Mouse (Mus musculus) intestine, embryonic 16.5 days (tissue): ENCODE results near the gene Adap2. TPM values are rescaled to one million over a fixed set of nuclear protein-coding genes. Genes with fewer than 3 reads are reported as not detected.
A peak's percentile ranks its signal among the peaks of the same experiment; 100 is the strongest.

ENCODE experiments used
- ATAC-seq: fragments of 200-750 bp; cut with Nextera tagmentation; 2 replicates; pipeline ENCODE4 v1.8.0; 2017; ENCODE audit warnings: moderate TSS enrichment, moderate library complexity
- H3K27ac ChIP-seq: fragments of 300-500 bp; sonication (generic); 2 replicates; pipeline ENCODE4 v1.5.1; 2014; ENCODE audit warnings: mild to moderate bottlenecking, low read length
- H3K27me3 ChIP-seq: fragments of 300-500 bp; sonication (generic); replicated peaks from 2 replicates; pipeline ENCODE4 v1.6.1; 2014; ENCODE audit warnings: low read length, control low read depth, mixed read lengths; ENCODE audit not compliant: control insufficient read depth, insufficient read depth
- H3K36me3 ChIP-seq: fragments of 300-500 bp; sonication (generic); 2 replicates; pipeline ENCODE4 v1.6.1; 2014; ENCODE audit warnings: low read length, control low read depth; ENCODE audit not compliant: control insufficient read depth, insufficient read depth
- H3K4me1 ChIP-seq: fragments of 300-500 bp; sonication (generic); 2 replicates; pipeline ENCODE4 v1.6.1; 2014; ENCODE audit warnings: low read length, control low read depth, mixed read lengths; ENCODE audit not compliant: control insufficient read depth, insufficient read depth
- H3K4me2 ChIP-seq: fragments of 300-500 bp; sonication (generic); 2 replicates; pipeline ENCODE4 v1.6.1; 2014; ENCODE audit warnings: low read depth, low read length, control low read depth
- H3K4me3 ChIP-seq: fragments of 300-500 bp; sonication (generic); 2 replicates; pipeline ENCODE4 v1.5.1; 2014; ENCODE audit warnings: mild to moderate bottlenecking, low read length
- H3K9ac ChIP-seq: fragments of 300-500 bp; sonication (generic); 2 replicates; pipeline ENCODE4 v1.6.1; 2014; ENCODE audit warnings: low read depth, low read length
- H3K9me3 ChIP-seq: fragments of 300-500 bp; sonication (generic); 2 replicates; pipeline ENCODE4 v1.6.1; 2016; ENCODE audit warnings: low read length, control low read depth; ENCODE audit not compliant: control insufficient read depth
- WGBS: fragments of 180-500 bp; shearing (Covaris S2); extraction: QIAGEN DNeasy Blood & Tissue Kit; methylation state at CpG from one replicate; pipeline ENCODE4 v1.1.7; 2014; 5-methylcytosine and 5-hydroxymethylcytosine counted together
- polyA plus RNA-seq: library from polyadenylated mRNA; unstranded; fragments of >200 nt; fragmentation: Nextera tagmentation; extraction: Ambion mirVana; gene quantifications from 2 replicates; pipeline ENCODE4 v1.2.1, GENCODE M21; 2015

Gene Adap2
- polyA plus RNA-seq: 4.9 and 5.1 TPM in 2 replicates

DNA sequence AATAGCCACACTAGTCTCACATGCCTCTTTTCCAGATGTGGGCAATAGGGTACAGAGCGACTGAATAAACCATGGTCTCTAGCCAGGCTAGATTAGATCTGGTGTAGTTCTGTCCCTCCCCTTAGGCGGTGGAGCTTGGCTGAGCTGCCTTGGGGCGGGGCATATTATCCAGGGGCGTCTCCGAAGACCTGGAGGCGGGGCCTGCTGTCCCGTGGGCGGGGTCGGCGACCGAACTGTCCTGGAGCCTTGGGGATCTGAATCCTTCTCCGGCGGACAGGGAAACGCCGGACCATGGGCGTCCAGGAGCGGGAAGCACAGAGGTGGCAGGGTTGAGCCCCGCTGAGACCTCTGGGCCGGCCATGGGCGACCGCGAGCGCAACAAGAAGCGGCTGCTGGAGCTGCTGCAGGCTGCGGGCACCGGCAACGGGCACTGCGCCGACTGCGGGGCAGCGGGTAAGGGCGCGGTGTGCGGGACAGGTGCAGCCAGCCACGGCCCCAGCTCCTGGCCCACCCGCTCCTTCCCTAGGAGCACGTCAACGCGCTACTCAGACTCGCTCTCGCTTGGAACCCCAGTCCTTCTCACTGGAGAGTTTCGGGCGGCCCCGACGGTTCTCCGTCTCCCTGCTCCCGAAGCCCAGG lies at the start of gene Adap2:
Adap2 (plus strand) TSS at position 249 of the 639 bp plus-strand sequence.
- H3K9ac ChIP-seq: peak within 1 kb of the TSS; percentile 77
- H3K27me3 ChIP-seq: peaks cover 15% of the 10 kb centered on the region
- H3K36me3 ChIP-seq: no peaks in the 10 kb centered on the region
- H3K4me2 ChIP-seq: peak within 1 kb of the TSS; percentile 88
- H3K4me3 ChIP-seq: peak within 1 kb of the TSS; percentile 69
- H3K9me3 ChIP-seq: no peaks in the 10 kb centered on the region
- peak; percentile 96 for ATAC-seq
- 2% methylated on average over 41 of the region's 47 CpGs for WGBS
- peaks cover 7% of the 10 kb centered on the region for H3K4me1 ChIP-seq
- H3K27ac ChIP-seq: no peak within 1 kb of the TSS

DNA sequence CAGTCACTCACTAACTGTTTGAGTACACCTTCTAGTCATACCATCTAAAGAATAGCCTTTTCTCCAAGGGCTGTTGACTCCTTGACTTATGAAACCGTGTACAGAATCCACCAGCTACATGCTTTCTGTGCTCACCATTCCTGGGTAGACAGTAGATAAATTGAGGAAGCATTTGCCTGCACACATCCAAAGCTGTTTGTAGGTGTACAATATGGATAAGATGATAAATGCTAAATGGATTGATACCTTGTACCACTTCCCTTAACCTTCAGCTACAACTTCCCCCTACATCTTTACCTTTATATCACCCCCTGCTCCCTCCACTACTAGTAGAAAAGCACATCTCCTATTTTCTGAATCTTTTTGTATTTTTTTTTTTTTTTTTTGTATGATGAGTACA lies 49.5 kb upstream of the Adap2 start:
- no peaks in the 10 kb centered on the region for H3K27me3 ChIP-seq
- no peak overlapping the region for H3K27ac ChIP-seq
- H3K4me3 ChIP-seq: no peak overlapping the region
- no peaks in the 10 kb centered on the region; the same call in 1 of the 2 replicates for H3K36me3 ChIP-seq
- no peak for ATAC-seq
- H3K9me3 ChIP-seq: no peaks in the 10 kb centered on the region
- no peaks in the 10 kb centered on the region for H3K4me1 ChIP-seq
- H3K4me2 ChIP-seq: no peak overlapping the region
- 97% methylated on average over 1 of the region's 1 CpGs for WGBS
- no peak overlapping the region for H3K9ac ChIP-seq

DNA sequence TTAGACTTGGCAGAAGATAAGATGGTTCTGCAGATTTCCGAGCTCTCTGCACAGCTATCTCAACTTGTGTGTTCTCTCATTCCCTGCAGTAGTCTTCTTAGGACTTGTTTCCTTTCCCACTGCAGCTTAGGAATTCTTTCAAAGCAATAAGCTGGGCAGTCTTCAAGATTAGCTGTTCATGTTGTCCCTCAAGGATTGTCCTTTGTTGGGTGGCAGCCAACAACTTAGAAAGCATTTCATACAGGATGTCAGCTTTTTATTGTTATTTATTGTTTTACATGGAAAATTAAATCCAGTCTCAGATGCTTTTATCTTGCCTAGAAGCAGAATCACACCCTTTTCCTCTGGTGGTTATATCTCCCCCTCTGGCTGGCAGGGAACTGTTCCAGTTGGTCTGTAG lies 37.5 kb upstream of the Adap2 start:
- H3K4me2 ChIP-seq: no peak overlapping the region
- no peaks in the 10 kb centered on the region for H3K4me1 ChIP-seq
- H3K4me3 ChIP-seq: no peak overlapping the region
- no peak overlapping the region for H3K27ac ChIP-seq
- H3K27me3 ChIP-seq: no peaks in the 10 kb centered on the region
- no peak overlapping the region for H3K9ac ChIP-seq
- WGBS: 81% methylated on average over 1 of the region's 1 CpGs
- H3K36me3 ChIP-seq: peaks cover 6% of the 10 kb centered on the region
- no peaks in the 10 kb centered on the region for H3K9me3 ChIP-seq
- ATAC-seq: no peak

DNA sequence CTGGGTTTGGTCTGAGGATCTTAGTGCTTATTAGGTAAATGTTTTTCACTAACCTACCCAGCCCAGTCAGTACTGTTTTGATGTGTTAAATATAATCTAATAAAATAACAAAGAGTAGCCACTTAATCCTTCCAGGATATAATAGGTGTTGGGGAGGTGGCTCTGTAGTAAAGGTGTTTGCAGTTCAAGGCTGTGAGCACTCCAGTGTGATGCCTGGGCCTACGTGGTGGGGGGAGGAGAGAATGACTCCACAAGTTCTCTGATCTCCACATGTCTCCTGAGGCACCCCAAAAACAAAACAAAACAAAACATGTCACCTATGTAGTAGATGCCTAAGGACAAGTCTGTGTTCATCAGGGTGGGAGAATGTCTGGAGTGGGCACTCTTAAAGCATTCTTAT lies 21.9 kb upstream of the Adap2 start:
- H3K27me3 ChIP-seq: no peaks in the 10 kb centered on the region
- no peaks in the 10 kb centered on the region for H3K4me1 ChIP-seq
- no peak for ATAC-seq
- H3K27ac ChIP-seq: no peak overlapping the region
- WGBS: 64% methylated on average over 1 of the region's 1 CpGs
- no peak overlapping the region for H3K9ac ChIP-seq
- no peak overlapping the region for H3K4me2 ChIP-seq
- no peaks in the 10 kb centered on the region for H3K36me3 ChIP-seq
- H3K9me3 ChIP-seq: no peaks in the 10 kb centered on the region
- H3K4me3 ChIP-seq: no peak overlapping the region

DNA sequence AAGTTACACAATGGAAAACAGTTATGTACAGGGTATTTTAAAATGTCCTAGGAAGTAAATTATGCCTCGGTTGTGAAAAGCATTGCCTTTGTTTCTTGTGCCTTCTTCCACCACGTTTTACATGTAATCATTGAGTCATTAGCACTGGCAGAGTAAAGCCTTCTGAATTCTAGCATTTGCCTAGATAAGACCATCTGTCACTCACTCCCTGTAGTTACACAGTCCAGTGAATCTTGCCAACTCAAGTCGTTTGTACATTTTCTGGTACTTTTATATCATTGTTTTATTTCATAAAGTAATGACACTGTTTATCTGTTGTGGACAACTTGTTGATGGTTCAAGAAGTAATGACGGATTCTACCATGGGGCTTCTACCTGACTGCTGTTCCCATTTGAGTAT lies 19.2 kb upstream of the Adap2 start:
- Histone ChIP-seq H3K27me3 (no peaks in the 10 kb centered on the region), H3K9me3 (no peaks in the 10 kb centered on the region), H3K36me3 (no peaks in the 10 kb centered on the region), H3K4me2 (no peak overlapping the region), H3K4me3 (no peak overlapping the region), H3K9ac (no peak overlapping the region), H3K4me1 (0 out of 2 replicates have a peak, but pooled peaks cover 3% of the 10 kb centered on the region), H3K27ac (no peak overlapping the region)
- 69% methylated on average over 4 of the region's 4 CpGs for WGBS
- ATAC-seq: no peak

DNA sequence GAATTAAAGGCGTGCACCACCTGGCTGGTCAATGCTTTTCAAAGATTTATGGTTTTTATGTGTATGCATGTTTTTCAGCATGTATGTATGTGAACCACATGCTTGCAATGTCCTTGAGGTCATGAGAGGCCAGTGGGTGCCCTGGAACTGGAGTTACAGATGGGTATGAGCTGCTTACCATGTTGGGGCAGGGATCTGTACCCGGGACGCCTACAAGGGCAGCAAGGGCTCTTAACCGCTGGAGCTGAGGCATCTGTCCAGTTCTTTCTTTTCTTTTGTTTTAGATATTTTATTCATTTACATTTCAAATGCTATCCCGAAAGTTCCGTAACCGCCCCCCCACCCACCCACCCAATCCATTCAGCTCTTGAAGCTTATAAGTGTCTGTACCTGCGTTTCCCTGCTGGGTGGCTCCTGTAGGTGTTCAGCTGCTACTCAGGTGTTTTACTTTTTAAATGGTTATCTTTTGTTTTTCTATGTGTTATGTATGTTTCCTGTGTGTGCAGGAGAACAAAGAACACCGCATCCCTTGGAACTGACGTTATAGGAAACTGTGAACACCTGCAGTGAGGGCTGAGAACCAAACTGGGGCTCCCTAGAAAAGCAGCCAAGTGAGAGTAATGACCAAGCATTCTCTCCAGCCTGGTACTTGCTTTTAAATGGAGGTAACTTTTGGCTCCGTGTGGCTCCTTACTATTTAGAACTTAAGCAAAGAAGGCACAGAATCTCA lies 17.8 kb upstream of the Adap2 start:
- no peak overlapping the region for H3K4me3 ChIP-seq
- WGBS: 88% methylated on average over 11 of the region's 11 CpGs
- H3K4me2 ChIP-seq: no peak overlapping the region
- no peak overlapping the region for H3K9ac ChIP-seq
- H3K36me3 ChIP-seq: no peaks in the 10 kb centered on the region
- H3K27me3 ChIP-seq: no peaks in the 10 kb centered on the region
- H3K27ac ChIP-seq: no peak overlapping the region
- H3K9me3 ChIP-seq: no peaks in the 10 kb centered on the region
- peaks cover 8% of the 10 kb centered on the region; the same call in 1 of the 2 replicates for H3K4me1 ChIP-seq
- no peak for ATAC-seq

DNA sequence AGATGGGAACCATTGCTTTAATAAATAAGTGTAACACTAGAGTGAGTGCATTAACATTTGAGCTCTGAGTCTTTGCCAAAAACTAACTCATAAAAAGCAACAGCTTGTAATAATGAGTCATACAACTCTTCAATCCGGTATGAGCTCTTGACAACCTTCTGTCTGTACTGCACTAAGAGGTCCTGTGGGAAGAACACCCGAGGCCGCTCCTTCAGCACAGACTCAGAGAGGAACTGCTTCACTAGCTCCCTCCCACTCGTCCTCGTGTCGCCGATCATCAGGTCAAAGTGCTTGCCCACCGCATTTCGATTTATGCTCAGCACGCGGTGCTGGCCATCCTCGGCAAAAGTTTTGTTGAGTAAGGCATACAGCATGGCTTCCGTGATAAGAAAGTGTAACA lies 17.1 kb upstream of the Adap2 start:
- H3K27me3 ChIP-seq: no peaks in the 10 kb centered on the region
- H3K4me2 ChIP-seq: no peak overlapping the region
- no peak overlapping the region for H3K4me3 ChIP-seq
- peaks cover 8% of the 10 kb centered on the region; the same call in 1 of the 2 replicates for H3K4me1 ChIP-seq
- no peaks in the 10 kb centered on the region for H3K36me3 ChIP-seq
- 88% methylated on average over 13 of the region's 13 CpGs for WGBS
- no peak overlapping the region for H3K9ac ChIP-seq
- no peak for ATAC-seq
- no peak overlapping the region for H3K27ac ChIP-seq
- no peaks in the 10 kb centered on the region for H3K9me3 ChIP-seq

DNA sequence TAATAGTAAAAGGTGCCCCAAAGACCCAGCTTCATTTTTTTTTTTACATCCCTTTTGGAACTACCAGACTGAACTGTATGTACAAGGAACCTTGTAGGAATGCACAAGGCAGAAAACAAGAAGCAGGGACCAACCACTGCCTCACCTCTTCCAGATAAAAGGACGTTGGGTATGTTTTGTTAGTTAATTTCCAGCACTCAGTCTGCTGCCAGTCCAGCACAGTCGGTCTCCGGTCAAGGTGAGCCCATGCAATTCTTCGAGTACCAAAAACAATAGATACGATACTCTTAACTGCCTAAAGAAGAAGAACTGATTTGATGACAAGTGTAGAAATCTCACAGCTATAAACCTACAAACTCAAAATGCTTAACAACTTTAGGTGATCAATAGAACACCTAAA lies 16.1 kb upstream of the Adap2 start:
- Histone ChIP-seq H3K27ac (no peak overlapping the region), H3K4me3 (no peak overlapping the region), H3K36me3 (no peaks in the 10 kb centered on the region), H3K9ac (no peak overlapping the region), H3K9me3 (no peaks in the 10 kb centered on the region), H3K4me2 (no peak overlapping the region), H3K27me3 (no peaks in the 10 kb centered on the region), H3K4me1 (peaks cover 12% of the 10 kb centered on the region)
- no peak for ATAC-seq
- 85% methylated on average over 5 of the region's 5 CpGs for WGBS

DNA sequence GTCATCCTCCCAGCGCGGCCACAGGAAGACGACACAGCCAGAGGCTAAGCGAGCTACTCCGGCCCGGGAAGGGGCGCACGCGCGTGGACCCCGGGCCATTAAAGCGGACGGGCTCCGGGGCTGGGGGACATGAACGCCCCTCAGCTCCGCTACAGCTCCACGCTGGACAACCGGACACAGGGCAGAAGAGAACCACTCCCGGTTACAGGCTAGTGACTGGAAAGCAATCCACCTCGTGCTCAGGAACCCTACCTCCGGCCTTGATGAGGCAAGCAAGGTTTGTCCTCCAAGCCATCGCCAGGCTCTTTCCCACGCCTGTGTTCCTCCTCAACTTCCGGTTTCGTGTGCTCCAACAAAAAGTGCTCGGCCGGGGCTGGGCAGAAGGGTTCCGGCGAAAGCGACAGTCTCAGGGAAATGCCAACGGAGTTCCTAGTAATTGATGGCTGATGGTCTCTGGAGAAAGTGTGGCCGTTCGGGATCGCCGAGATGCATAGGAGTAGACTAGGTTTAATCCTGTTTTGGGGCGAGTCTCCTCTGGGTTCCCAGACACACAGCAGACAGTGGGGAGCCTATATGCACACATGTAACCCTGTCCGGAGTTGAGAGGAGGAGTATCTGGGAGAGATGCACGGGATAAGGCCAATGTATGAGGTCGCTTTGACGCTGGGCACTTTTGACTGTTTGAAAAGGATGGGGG lies 11.9 kb upstream of the Adap2 start, which contains the start of gene Tefm:
Tefm (minus strand) TSS at position 351 of the 697 bp plus-strand sequence.
- Histone ChIP-seq H3K4me2 (peak within 1 kb of the TSS; percentile 75), H3K4me1 (peaks cover 23% of the 10 kb centered on the region), H3K27me3 (no peaks in the 10 kb centered on the region), H3K9me3 (no peaks in the 10 kb centered on the region), H3K9ac (peak within 1 kb of the TSS; percentile 84), H3K27ac (peak within 1 kb of the TSS; percentile 77), H3K36me3 (no peaks in the 10 kb centered on the region), H3K4me3 (peak within 1 kb of the TSS; percentile 69)
- ATAC-seq: peak; percentile 85
- WGBS: under 1% methylated on average over 40 of the region's 40 CpGs
